Mouse (Mus musculus): ENCODE measurements around the gene Zc3h6.

GRCm38 (mm10) chr2:128943538-128944528 is 23.4 kb upstream of the Zc3h6 start, which contains the start of gene Zc3h8:
- TF ChIP-seq CTCF (IDR thresholded peaks at IDR 0.05; ENCODE audit: borderline replicate concordance, extremely low read depth, insufficient read depth, insufficient read length) (no peak), POLR2A (IDR thresholded peaks at IDR 0.05; ENCODE audit: borderline replicate concordance, extremely low read depth, insufficient read depth, insufficient read length, poor library complexity, severe bottlenecking) (peak; percentile 92)
